Mouse (Mus musculus): ENCODE measurements at regions not wholly inside any gene's neighbourhood (a gene's known extent, or its start where the extent isn't known, plus 50 kb on each side); places are given as distances from the start of the nearest gene placed in this dataset.

GRCm38 (mm10) chr10:17650997-17651750 is 71.8 kb upstream of the Cited2 start:
- DNase-seq (ENCODE audit: low spot score) = no peak

GRCm38 (mm10) chr10:17653325-17653724 is 69.7 kb upstream of the Cited2 start:
- DNase-seq (ENCODE audit: low spot score) = peak; percentile 3

- no peak for DNase-seq (ENCODE audit: low spot score)
These were observed 69.2 kb upstream of the Cited2 start for GRCm38 (mm10) chr10:17653785-17654184.

- no peak for DNase-seq (ENCODE audit: low spot score)
These were observed 68.6 kb upstream of the Cited2 start for GRCm38 (mm10) chr10:17654308-17654858.

- DNase-seq (ENCODE audit: low spot score) = no peak
These were observed 67.5 kb upstream of the Cited2 start for GRCm38 (mm10) chr10:17655459-17656051.

- no peak for DNase-seq (ENCODE audit: low spot score)
These were observed 66.7 kb upstream of the Cited2 start for GRCm38 (mm10) chr10:17656305-17656704.

- DNase-seq (ENCODE audit: low spot score) = no peak
These were observed 66.0 kb upstream of the Cited2 start for GRCm38 (mm10) chr10:17656872-17657482.

- no peak for DNase-seq (ENCODE audit: low spot score)
These were observed 63.4 kb upstream of the Cited2 start for GRCm38 (mm10) chr10:17659575-17659974.

- no peak for DNase-seq (ENCODE audit: low spot score)
These were observed 62.1 kb upstream of the Cited2 start for GRCm38 (mm10) chr10:17660836-17661452.

GRCm38 (mm10) chr10:17666089-17666488 is 56.9 kb upstream of the Cited2 start:
- DNase-seq (ENCODE audit: low spot score) = no peak

GRCm38 (mm10) chr10:17669401-17669800 is 53.6 kb upstream of the Cited2 start:
- no peak for DNase-seq (ENCODE audit: low spot score)
